Mouse (Mus musculus) adrenal gland, postnatal 25 days (tissue): ENCODE measurements around the gene Eif2b1. TPM values are rescaled to one million over a fixed set of nuclear protein-coding genes. Genes with fewer than 3 reads are reported as not detected.
"Not testable (repeated sequence)": the region's sequence is repeated elsewhere in the genome, so short reads cannot be mapped to it uniquely, and the experiment has no call there.

Source experiments
- DNase-seq: peaks from one replicate; pipeline ENCODE4 v3.0.0; 2021; ENCODE audit warnings: mixed read lengths
- long read RNA-seq: library from polyadenylated mRNA; stranded (forward); transcript quantifications from one replicate; pipeline ENCODE4 v2.0.0, GENCODE M21; 2021
- total RNA-seq: library from RNA; stranded (reverse); gene quantifications from 2 replicates; pipeline ENCODE4 v1.2.3, GENCODE M21; 2021

The Eif2b1 gene
- total RNA-seq, result 42.1 and 48.3 TPM in 2 replicates
- long read RNA-seq, transcript Eif2b1-201 (9 exons, 2,013 nt), result major isoform, 67 of 81 reads
- long read RNA-seq, partial matches to known transcripts, result 6 of 81 reads
- long read RNA-seq, other reads (novel, unspliced or antisense), result 8 of 81 reads

GRCm38 (mm10) chr5:124578633-124579317 is at the start of gene Eif2b1, which contains the start of gene Gtf2h3:
Gene Eif2b1, minus strand, starts transcription at chr5:124579131.
Gene Gtf2h3, plus strand, starts transcription at chr5:124579140.
- peak; percentile 96 for DNase-seq

DNA sequence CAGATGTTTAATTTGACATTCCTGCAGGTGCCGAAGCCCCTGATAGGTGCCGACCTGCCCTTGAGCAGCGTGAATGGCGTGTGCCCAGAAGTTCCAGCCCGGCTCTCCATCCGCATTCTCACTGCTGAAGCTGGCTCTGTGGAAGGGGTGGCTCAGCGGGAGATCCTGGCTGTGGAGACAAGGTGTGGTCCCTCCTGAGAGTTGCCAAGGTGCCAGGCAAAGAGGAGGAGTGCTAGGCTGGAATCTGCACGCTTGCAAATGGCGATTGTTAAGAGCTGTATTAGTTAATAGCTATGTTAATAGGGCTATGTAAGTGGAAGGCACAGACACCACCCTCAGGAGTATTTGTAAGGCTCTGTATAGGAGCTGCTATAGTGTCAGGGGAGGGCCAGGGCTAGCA is 45.4 kb upstream of the Eif2b1 start:
- no peak for DNase-seq

DNA sequence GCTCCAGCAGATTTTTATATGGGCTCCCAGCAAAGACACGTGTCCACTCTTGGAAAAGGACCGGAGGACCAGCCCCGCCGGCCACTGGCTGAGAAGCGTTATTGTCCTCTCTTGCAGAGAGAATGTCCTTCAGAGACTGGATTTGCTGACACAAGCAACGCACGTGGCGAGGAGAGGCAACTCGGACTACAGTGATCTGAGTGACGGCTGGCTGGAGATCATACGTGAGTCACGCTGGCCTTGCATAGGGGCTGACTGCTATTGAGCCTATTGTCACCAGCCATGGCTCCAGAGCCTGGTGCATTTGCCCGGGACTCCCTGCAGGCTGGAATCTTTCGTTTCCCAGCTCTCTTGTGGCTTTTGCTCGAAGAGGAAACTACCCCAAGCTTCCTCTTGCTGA is 44.0 kb upstream of the Eif2b1 start:
- DNase-seq, result peak; percentile 73

DNA sequence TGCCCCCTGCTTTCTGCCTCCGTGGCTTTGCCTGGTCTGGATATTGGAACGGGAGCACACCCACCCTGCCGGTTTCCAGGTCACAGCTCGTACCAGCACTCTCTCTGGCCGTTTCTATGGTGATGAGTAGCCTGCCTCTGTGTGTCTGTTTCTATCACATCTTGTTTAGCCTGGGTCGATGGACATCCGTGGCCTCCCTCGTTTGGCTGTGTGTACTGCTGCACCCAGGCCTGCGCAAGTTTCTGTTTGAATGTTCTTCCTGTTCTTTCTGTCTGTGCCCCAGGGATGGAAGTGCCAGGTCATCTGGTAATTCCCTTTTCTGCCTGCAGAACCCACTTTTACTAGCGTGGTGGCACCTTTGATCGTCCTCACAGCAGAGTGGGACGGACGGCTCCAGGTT is 42.4 kb upstream of the Eif2b1 start:
- no peak for DNase-seq

GRCm38 (mm10) chr5:124618711-124619110 is 39.8 kb upstream of the Eif2b1 start:
- no peak for DNase-seq

- DNase-seq, result no peak
These were observed 35.8 kb upstream of the Eif2b1 start for GRCm38 (mm10) chr5:124614709-124615108.

- DNase-seq, result no peak
These were observed 32.0 kb upstream of the Eif2b1 start for GRCm38 (mm10) chr5:124610965-124611364.

DNA sequence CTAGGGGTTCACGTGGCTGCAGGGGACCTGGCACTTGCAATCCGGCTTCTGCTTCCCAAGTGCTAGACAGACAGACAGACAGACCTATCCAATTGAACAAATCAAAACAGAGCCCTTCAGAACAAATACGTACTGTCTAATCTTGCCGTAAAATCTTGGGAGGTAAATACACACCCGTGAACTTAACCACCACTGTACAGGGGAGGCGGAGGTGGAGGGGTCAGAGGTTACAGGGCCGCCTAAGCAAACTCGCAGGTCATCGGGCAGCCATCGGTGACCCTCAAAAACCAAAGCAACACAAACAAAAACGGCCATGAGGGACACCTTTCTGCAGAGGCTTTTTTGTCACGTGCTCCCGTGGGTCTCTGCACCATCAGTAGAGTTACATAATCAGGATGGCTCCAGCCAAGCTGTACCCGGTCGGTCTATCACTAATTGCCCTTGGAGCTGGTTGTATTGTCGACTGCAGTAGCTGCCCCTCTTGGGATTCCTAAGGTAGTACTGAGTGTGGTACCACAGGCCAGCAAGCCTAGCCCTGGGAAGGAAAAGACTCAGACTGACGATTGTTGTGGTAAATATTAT is 26.2 kb upstream of the Eif2b1 start:
- no peak for DNase-seq

DNA sequence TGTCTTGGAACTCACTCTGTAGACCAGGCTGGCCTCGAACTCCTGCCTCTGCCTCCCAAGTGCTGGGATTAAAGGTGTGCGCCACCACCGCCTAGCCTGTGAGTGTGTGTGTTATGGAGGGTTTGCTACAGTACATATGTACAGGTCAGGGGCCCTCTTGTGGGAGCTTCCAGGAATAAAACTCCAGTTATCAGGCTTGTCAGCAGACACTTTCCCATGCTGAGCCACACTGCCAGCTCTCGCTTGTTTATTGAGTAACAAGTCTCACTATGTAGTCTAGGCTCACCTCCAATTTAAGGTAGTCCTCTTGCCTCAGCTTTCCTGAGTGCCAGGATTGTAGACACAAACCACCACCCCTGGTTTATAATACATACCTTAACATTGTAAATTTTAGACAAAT is 25.4 kb upstream of the Eif2b1 start:
- DNase-seq, result no peak

DNA sequence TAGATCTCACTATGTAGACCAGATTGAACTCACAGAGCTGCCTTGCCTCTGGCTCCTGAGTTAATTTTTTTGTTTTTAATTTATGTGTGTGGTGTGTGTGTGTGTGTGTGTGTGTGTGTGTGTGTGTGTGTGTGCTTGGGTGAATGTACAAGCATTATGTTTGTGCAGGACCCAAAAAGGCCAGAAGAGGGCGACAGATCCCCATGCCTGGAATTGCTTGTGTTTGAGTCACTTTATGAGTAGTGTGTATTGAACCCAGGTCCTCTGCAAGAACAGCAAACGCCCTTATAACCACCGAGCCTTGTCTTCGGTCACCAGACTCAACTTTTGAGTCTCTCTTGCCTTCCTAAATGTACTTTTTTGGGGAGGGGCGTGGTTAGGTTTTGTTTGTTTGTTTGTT is 23.4 kb upstream of the Eif2b1 start:
- peak; percentile 65 for DNase-seq

GRCm38 (mm10) chr5:124599726-124600125 is 20.8 kb upstream of the Eif2b1 start:
- not testable (repeated sequence) for DNase-seq

DNA sequence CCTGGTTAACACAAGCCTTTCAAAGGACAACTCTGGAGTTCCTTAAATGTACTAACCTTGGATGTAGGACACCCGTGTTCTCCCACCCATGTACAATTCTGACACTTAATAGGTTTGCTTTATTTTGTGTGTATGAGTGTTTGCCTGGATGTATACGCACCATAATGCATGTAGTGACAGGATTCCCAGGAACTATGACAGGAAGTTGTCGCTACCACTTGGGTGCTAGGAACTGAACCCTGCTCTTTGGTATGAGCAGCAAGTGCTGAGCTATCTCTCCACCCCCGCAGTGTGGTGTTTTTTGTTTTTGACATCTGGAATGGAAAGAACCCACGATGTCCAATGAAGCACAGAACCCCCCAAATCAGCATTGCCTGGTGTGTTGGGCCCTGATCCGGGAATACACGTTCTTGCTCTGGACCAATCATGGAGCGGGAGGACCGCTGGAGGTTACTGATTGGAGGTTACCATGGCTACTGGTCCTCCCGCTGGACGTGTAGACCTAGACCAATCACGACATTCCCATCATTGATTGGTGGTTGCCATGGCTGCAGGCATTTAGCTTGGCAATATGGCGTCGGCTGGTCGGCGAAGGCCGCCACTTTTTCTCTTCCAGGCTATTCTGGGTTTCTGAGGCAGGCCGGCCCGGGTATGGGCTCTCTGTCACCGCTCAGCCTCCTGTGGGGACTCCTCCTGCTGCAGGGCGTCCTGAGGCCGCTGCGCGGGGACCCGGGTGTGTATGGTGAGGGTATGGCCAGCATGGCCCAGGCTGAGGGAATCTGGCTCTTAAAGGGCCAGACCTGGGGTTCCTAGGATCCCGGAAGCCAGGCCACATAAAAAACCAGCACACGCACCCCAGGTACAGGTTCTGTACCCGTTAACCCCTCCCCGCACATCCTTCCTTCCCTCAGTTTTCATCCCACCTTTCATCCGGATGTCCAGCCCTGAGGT is 19.6 kb upstream of the Eif2b1 start:
- peak; percentile 91 for DNase-seq

GRCm38 (mm10) chr5:124592768-124593167 is 13.8 kb upstream of the Eif2b1 start:
- DNase-seq, result no peak

- DNase-seq, result no peak
These were observed 3.6 kb upstream of the Eif2b1 start for GRCm38 (mm10) chr5:124582515-124582914.

DNA sequence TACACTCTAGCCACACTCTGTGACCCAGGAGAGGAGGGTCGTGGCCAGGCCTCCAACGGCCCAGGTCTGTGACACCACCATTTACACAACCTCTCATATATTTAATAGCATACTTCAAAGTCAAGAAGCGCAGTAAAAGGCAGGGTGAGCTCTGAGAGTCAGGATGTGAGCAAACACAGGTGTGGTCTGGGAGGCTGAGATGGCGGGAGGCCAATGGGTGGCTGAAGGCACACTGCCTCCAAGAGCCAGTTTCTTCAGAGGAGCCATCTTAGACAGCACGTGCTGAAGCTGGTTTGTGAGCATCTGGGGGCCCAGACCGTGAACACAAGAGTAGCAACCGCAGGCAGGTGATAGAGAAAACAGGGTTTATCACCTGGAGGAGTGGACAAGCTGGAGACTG is 3.5 kb downstream of the Eif2b1 start:
- DNase-seq, result no peak

GRCm38 (mm10) chr5:124571068-124571467 is 7.9 kb downstream of the Eif2b1 start:
- no peak for DNase-seq

- no peak for DNase-seq
These were observed 23.8 kb downstream of the Eif2b1 start for GRCm38 (mm10) chr5:124555145-124555544.

DNA sequence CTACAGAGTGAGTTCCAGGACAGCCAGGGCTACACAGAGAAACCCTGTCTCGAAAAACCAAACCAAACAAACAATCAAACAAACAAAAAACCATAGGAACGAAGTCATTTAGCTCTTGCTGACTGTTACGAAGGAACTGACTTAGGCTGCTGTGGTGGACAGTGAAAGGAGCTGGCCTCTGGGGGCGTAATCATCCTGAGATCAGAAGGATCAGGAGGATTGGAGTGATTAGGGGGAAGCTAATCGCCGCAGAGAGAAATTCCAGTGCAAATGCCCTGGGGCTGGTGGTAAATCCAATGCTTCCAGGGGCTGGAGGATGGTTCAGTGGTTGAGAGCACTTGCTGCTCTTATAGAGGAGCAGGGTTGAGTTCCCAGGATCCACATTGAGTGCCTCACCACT is 25.3 kb downstream of the Eif2b1 start:
- DNase-seq, result no peak

- peak; percentile 84 for DNase-seq
These were observed 26.2 kb downstream of the Eif2b1 start, which contains the start of gene Ddx55 for GRCm38 (mm10) chr5:124552558-124553307. Gene Ddx55, plus strand, starts transcription at chr5:124552864.

- DNase-seq, result no peak
These were observed 26.8 kb downstream of the Eif2b1 start for GRCm38 (mm10) chr5:124552094-124552472.

DNA sequence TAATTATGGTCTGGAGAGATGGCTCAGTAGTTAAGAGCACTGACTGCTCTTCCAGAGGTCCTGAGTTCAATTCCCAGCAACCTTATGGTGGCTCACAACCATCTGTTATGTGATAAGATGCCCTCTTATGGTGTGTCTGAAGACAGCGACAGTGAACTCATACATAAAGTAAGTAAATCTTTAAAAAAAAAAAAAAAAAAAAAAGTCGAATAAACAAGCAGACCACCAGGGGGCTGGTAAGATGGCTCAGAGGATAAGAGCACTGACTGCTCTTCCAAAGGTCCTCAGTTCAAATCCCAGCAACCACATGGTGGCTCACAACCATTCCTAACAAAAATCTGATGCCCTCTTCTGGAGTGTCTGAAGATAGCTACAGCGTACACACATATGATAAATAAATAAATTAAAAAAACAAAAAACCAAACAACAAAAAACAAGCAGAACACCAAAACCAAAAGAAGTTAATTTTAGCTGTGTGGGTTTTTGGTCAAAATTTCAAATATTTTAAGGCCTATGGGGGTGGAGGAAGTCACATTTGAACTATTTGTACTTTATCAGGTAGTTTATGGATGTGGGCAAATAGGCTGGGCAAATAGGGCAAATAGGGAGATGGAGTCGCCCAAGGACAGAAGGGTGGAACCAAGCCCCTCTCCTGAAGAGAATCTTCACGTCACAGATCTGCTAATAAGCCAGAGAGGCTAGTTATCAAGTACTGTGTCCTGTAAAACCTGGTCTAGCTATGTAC is 27.4 kb downstream of the Eif2b1 start:
- not testable (repeated sequence) for DNase-seq
